Mouse (Mus musculus): ENCODE results near the gene Cln3. TPM values are rescaled to one million over a fixed set of nuclear protein-coding genes. Genes with fewer than 3 reads are reported as not detected.
A peak's percentile ranks its signal among the peaks of the same experiment; 100 is the strongest.

Gene Cln3
- polyA plus RNA-seq (2012; fragmentation: generic; extraction: Trizol) = 4.5 TPM
- long read RNA-seq, experiment 1, partial matches to known transcripts = 0 of 4 reads
- long read RNA-seq, experiment 1, other reads (novel, unspliced or antisense) = 4 of 4 reads
- long read RNA-seq, experiment 2, partial matches to known transcripts = 5 of 29 reads
- long read RNA-seq, experiment 2, other reads (novel, unspliced or antisense) = 22 of 29 reads

GRCm38 (mm10) chr7:126585717-126586116 is at the start of gene Cln3:
Gene Cln3 (minus strand): TSS chr7:126585817.
- no peak within 1 kb of the TSS for H3ac ChIP-seq (ENCODE audit: control insufficient read depth, insufficient read length, low read depth)
- H3K36me3 ChIP-seq (ENCODE audit: control insufficient read depth, insufficient read depth) = no peaks in the 10 kb centered on the region
- H3K27me3 ChIP-seq (ENCODE audit: control insufficient read depth, insufficient read depth, insufficient read length) = no peaks in the 10 kb centered on the region
- no peaks in the 10 kb centered on the region for H3K79me2 ChIP-seq (ENCODE audit: control insufficient read depth, insufficient read depth)
- H3K79me3 ChIP-seq (ENCODE audit: low read depth) = no peaks in the 10 kb centered on the region
- H3K4me3 ChIP-seq (ENCODE audit: insufficient read depth, poor library complexity, severe bottlenecking) = no peak within 1 kb of the TSS
- TF ChIP-seq FOSL1 (IDR thresholded peaks at IDR 0.05; ENCODE audit: insufficient read depth, low read length, poor library complexity, severe bottlenecking) (no peak), MYOD1 (IDR thresholded peaks at IDR 0.05; ENCODE audit: control insufficient read depth, insufficient read length, low read depth) (no peak), MYOG (IDR thresholded peaks at IDR 0.05; ENCODE audit: control insufficient read depth, extremely low read depth, insufficient read length) (no peak), CEBPB (IDR thresholded peaks at IDR 0.05; ENCODE audit: low read depth) (no peak)

- no peak overlapping the region for H3K4me3 ChIP-seq (ENCODE audit: insufficient read depth, poor library complexity, severe bottlenecking)
- no peaks in the 10 kb centered on the region for H3K27me3 ChIP-seq (ENCODE audit: control insufficient read depth, insufficient read depth, insufficient read length)
- TF ChIP-seq MYOG (IDR thresholded peaks at IDR 0.05; ENCODE audit: control insufficient read depth, extremely low read depth, insufficient read length) = no peak
- no peak for TF ChIP-seq USF1 (IDR thresholded peaks at IDR 0.05; ENCODE audit: low read depth)
- H3K79me2 ChIP-seq (ENCODE audit: control insufficient read depth, insufficient read depth) = no peaks in the 10 kb centered on the region
- H3K36me3 ChIP-seq (ENCODE audit: control insufficient read depth, insufficient read depth) = no peaks in the 10 kb centered on the region
- no peaks in the 10 kb centered on the region for H3K79me3 ChIP-seq (ENCODE audit: low read depth)
- no peak overlapping the region for H3ac ChIP-seq (ENCODE audit: control insufficient read depth, insufficient read length, low read depth)
Measured at GRCm38 (mm10) chr7:126635375-126635774, 49.8 kb upstream of the Cln3 start.

GRCm38 (mm10) chr7:126632478-126632877 is 46.9 kb upstream of the Cln3 start:
- Histone ChIP-seq H3K79me3 (ENCODE audit: low read depth) (no peaks in the 10 kb centered on the region), H3K27me3 (ENCODE audit: control insufficient read depth, insufficient read depth, insufficient read length) (no peaks in the 10 kb centered on the region), H3ac (ENCODE audit: control insufficient read depth, insufficient read length, low read depth) (no peak overlapping the region), H3K36me3 (ENCODE audit: control insufficient read depth, insufficient read depth) (no peaks in the 10 kb centered on the region), H3K79me2 (ENCODE audit: control insufficient read depth, insufficient read depth) (no peaks in the 10 kb centered on the region), H3K4me3 (ENCODE audit: insufficient read depth, poor library complexity, severe bottlenecking) (no peak overlapping the region)
- TF ChIP-seq MAX (IDR thresholded peaks at IDR 0.05) = no peak
- no peak for TF ChIP-seq CEBPB (IDR thresholded peaks at IDR 0.05; ENCODE audit: low read depth)
- TF ChIP-seq USF1 (IDR thresholded peaks at IDR 0.05; ENCODE audit: low read depth) = no peak
- TF ChIP-seq FOSL1 (IDR thresholded peaks at IDR 0.05; ENCODE audit: insufficient read depth, low read length, poor library complexity, severe bottlenecking) = no peak
- TF ChIP-seq CTCF (IDR thresholded peaks at IDR 0.05; ENCODE audit: control insufficient read depth, insufficient read depth, insufficient read length) = no peak
- TF ChIP-seq MYOD1 (IDR thresholded peaks at IDR 0.05; ENCODE audit: control insufficient read depth, insufficient read length, low read depth) = no peak
- TF ChIP-seq MYOG (IDR thresholded peaks at IDR 0.05; ENCODE audit: control insufficient read depth, extremely low read depth, insufficient read length) = no peak

GRCm38 (mm10) chr7:126630824-126631518 is 45.4 kb upstream of the Cln3 start, which contains the start of gene Nupr1:
Gene Nupr1 (minus strand): TSS chr7:126630861.
- H3K27me3 ChIP-seq (ENCODE audit: control insufficient read depth, insufficient read depth, insufficient read length) = no peaks in the 10 kb centered on the region
- H3K79me2 ChIP-seq (ENCODE audit: control insufficient read depth, insufficient read depth) = no peaks in the 10 kb centered on the region
- no peaks in the 10 kb centered on the region for H3K36me3 ChIP-seq (ENCODE audit: control insufficient read depth, insufficient read depth)
- no peak within 1 kb of the TSS for H3K4me3 ChIP-seq (ENCODE audit: insufficient read depth, poor library complexity, severe bottlenecking)
- no peak within 1 kb of the TSS for H3ac ChIP-seq (ENCODE audit: control insufficient read depth, insufficient read length, low read depth)
- TF ChIP-seq MYOG (IDR thresholded peaks at IDR 0.05; ENCODE audit: control insufficient read depth, extremely low read depth, insufficient read length) (no peak), MYOD1 (IDR thresholded peaks at IDR 0.05; ENCODE audit: control insufficient read depth, insufficient read length, low read depth) (peak; percentile 9)
- no peaks in the 10 kb centered on the region for H3K79me3 ChIP-seq (ENCODE audit: low read depth)

GRCm38 (mm10) chr7:126629915-126630314 is 44.3 kb upstream of the Cln3 start:
- Histone ChIP-seq H3K4me3 (ENCODE audit: insufficient read depth, poor library complexity, severe bottlenecking) (no peak overlapping the region), H3K36me3 (ENCODE audit: control insufficient read depth, insufficient read depth) (no peaks in the 10 kb centered on the region), H3K79me2 (ENCODE audit: control insufficient read depth, insufficient read depth) (no peaks in the 10 kb centered on the region), H3K79me3 (ENCODE audit: low read depth) (no peaks in the 10 kb centered on the region), H3K27me3 (ENCODE audit: control insufficient read depth, insufficient read depth, insufficient read length) (no peaks in the 10 kb centered on the region), H3ac (ENCODE audit: control insufficient read depth, insufficient read length, low read depth) (no peak overlapping the region)
- TF ChIP-seq MYOD1 (IDR thresholded peaks at IDR 0.05; ENCODE audit: control insufficient read depth, insufficient read length, low read depth) (no peak), FOSL1 (IDR thresholded peaks at IDR 0.05; ENCODE audit: insufficient read depth, low read length, poor library complexity, severe bottlenecking) (no peak), MAX (IDR thresholded peaks at IDR 0.05) (no peak), CEBPB (IDR thresholded peaks at IDR 0.05; ENCODE audit: low read depth) (no peak), MYOG (IDR thresholded peaks at IDR 0.05; ENCODE audit: control insufficient read depth, extremely low read depth, insufficient read length) (no peak), USF1 (IDR thresholded peaks at IDR 0.05; ENCODE audit: low read depth) (no peak), CTCF (IDR thresholded peaks at IDR 0.05; ENCODE audit: control insufficient read depth, insufficient read depth, insufficient read length) (no peak)

- Histone ChIP-seq H3K4me3 (ENCODE audit: insufficient read depth, poor library complexity, severe bottlenecking) (no peak overlapping the region), H3K79me2 (ENCODE audit: control insufficient read depth, insufficient read depth) (peaks cover 15% of the 10 kb centered on the region), H3K79me3 (ENCODE audit: low read depth) (peaks cover 2% of the 10 kb centered on the region), H3K36me3 (ENCODE audit: control insufficient read depth, insufficient read depth) (no peaks in the 10 kb centered on the region), H3ac (ENCODE audit: control insufficient read depth, insufficient read length, low read depth) (no peak overlapping the region), H3K27me3 (ENCODE audit: control insufficient read depth, insufficient read depth, insufficient read length) (no peaks in the 10 kb centered on the region)
- TF ChIP-seq CTCF (IDR thresholded peaks at IDR 0.05; ENCODE audit: control insufficient read depth, insufficient read depth, insufficient read length) (no peak), MYOD1 (IDR thresholded peaks at IDR 0.05; ENCODE audit: control insufficient read depth, insufficient read length, low read depth) (no peak), USF1 (IDR thresholded peaks at IDR 0.05; ENCODE audit: low read depth) (no peak), MYOG (IDR thresholded peaks at IDR 0.05; ENCODE audit: control insufficient read depth, extremely low read depth, insufficient read length) (no peak), CEBPB (IDR thresholded peaks at IDR 0.05; ENCODE audit: low read depth) (no peak), FOSL1 (IDR thresholded peaks at IDR 0.05; ENCODE audit: insufficient read depth, low read length, poor library complexity, severe bottlenecking) (no peak), MAX (IDR thresholded peaks at IDR 0.05) (no peak)
Measured at GRCm38 (mm10) chr7:126628111-126628510, 42.5 kb upstream of the Cln3 start.

All from C2C12 (cell line).